Mouse (Mus musculus) hindbrain, embryonic 12.5 days (tissue): ENCODE measurements around the gene Tnfrsf13b. TPM values are rescaled to one million over a fixed set of nuclear protein-coding genes. Genes with fewer than 3 reads are reported as not detected.

Experiments
- ATAC-seq: fragments of 200-750 bp; cut with Nextera tagmentation; 2 replicates; pipeline ENCODE4 v1.8.0; 2017; ENCODE audit warnings: moderate TSS enrichment; ENCODE audit not compliant: low FRiP score
- H3K27ac ChIP-seq: fragments of 300-500 bp; sonication (generic); 2 replicates; pipeline ENCODE4 v1.5.1; 2016; ENCODE audit warnings: mild to moderate bottlenecking
- H3K27me3 ChIP-seq: fragments of 300-500 bp; sonication (generic); 2 replicates; pipeline ENCODE4 v1.6.1; 2016; ENCODE audit warnings: mild to moderate bottlenecking
- H3K36me3 ChIP-seq: fragments of 300-500 bp; sonication (generic); 2 replicates; pipeline ENCODE4 v1.6.1; 2016; ENCODE audit warnings: mild to moderate bottlenecking
- H3K4me1 ChIP-seq: fragments of 300-500 bp; sonication (generic); 2 replicates; pipeline ENCODE4 v1.6.1; 2016
- H3K4me2 ChIP-seq: fragments of 300-500 bp; sonication (generic); replicated peaks from 2 replicates; pipeline ENCODE4 v1.6.1; 2016; ENCODE audit warnings: mild to moderate bottlenecking
- H3K4me3 ChIP-seq: fragments of 300-500 bp; sonication (generic); 2 replicates; pipeline ENCODE4 v1.5.1; 2016; ENCODE audit warnings: mild to moderate bottlenecking
- H3K9ac ChIP-seq: fragments of 300-500 bp; sonication (generic); 2 replicates; pipeline ENCODE4 v1.6.1; 2016; ENCODE audit warnings: mild to moderate bottlenecking, moderate library complexity
- H3K9me3 ChIP-seq: fragments of 300-500 bp; sonication (generic); replicated peaks from 2 replicates; pipeline ENCODE4 v1.6.1; 2016; ENCODE audit warnings: mild to moderate bottlenecking
- WGBS: fragments of 180-500 bp; shearing (Covaris S2); methylation state at CpG from one replicate; pipeline ENCODE4 v1.1.7; 2016; 5-methylcytosine and 5-hydroxymethylcytosine counted together
- polyA plus RNA-seq: library from polyadenylated mRNA; unstranded; fragments of >200 nt; fragmentation: Nextera tagmentation; extraction: Ambion mirVana; gene quantifications from 2 replicates; pipeline ENCODE4 v1.2.1, GENCODE M21; 2016

The Tnfrsf13b gene
- polyA plus RNA-seq, 1 experiment from 2014 or later = 1.1 TPM

DNA sequence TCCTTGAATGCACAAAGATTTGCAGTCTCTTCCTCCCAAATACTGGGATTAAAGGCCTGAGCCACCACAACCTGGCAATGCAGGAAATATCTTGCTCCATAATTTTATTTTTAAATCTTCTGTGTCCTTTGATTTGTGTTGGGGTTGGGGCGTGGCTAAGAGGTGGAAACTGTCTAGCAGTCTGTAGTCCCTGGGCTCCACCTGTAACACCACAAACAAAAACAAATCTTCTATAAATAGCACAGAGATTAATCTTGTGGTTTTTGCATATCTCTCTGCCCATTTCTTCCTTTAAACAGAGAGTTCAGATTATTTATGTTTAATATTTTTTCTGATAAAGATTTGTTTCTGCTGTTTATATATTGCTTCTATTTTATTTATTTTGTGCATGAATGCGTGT is 6.4 kb downstream of the Tnfrsf13b start:
- no peaks in the 10 kb centered on the region for H3K4me1 ChIP-seq
- H3K4me2 ChIP-seq = no peak overlapping the region
- H3K27me3 ChIP-seq = no peaks in the 10 kb centered on the region
- H3K9me3 ChIP-seq = no peaks in the 10 kb centered on the region
- no peak for ATAC-seq
- no peak overlapping the region for H3K27ac ChIP-seq
- no peaks in the 10 kb centered on the region for H3K36me3 ChIP-seq
- 86% methylated on average over 2 of the region's 2 CpGs for WGBS
- no peak overlapping the region for H3K9ac ChIP-seq
- H3K4me3 ChIP-seq = no peak overlapping the region

DNA sequence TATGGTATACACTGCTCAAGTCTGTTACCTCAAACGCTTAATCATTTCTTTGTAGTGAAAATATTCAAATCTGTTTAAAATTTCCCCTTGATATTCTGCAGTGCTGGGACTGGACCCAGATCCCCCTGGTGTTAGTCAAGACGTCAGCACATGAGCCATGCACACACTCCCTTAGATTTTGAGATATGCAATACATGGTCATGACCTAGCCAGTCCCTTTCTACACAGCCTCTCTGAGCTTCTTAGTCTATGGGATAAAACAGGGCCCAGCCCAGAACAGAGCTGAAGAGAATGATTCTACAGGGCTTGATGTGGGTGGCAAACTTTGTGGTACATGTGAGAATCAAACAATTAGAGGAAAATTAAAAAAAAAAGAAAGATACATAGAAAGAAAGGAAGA is 15.1 kb downstream of the Tnfrsf13b start:
- no peak overlapping the region for H3K4me3 ChIP-seq
- H3K4me2 ChIP-seq = no peak overlapping the region
- H3K36me3 ChIP-seq = no peaks in the 10 kb centered on the region
- no peak for ATAC-seq
- no peak overlapping the region for H3K27ac ChIP-seq
- peaks cover 8% of the 10 kb centered on the region; the same call in 1 of the 2 replicates for H3K27me3 ChIP-seq
- H3K9me3 ChIP-seq = no peaks in the 10 kb centered on the region
- no peak overlapping the region for H3K9ac ChIP-seq
- 0 out of 2 replicates have a peak, but pooled peaks cover 3% of the 10 kb centered on the region for H3K4me1 ChIP-seq
- WGBS = 75% methylated on average over 2 of the region's 2 CpGs

DNA sequence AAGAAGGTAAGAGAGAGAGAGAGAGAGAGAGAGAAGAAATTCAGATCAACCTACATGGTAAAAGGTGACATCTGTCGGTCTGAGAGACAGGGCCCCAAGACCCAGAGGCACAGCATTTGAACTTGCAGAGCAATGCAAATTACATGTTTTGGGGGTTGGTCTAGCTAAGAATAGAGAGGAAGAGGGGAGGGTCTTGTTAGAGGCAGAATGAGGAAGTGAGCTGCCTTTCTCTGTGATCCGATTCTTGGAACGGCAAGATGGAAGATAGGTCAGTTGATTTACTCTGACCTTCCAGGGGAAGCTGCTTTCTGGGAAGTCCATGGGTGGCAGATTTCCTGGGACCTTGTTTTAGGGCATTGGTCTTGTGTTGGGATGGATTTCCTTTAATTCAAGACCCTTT is 15.7 kb downstream of the Tnfrsf13b start:
- WGBS = 80% methylated on average over 3 of the region's 3 CpGs
- no peaks in the 10 kb centered on the region for H3K9me3 ChIP-seq
- no peaks in the 10 kb centered on the region for H3K36me3 ChIP-seq
- H3K9ac ChIP-seq = no peak overlapping the region
- H3K27ac ChIP-seq = no peak overlapping the region
- ATAC-seq = no peak
- peaks cover 7% of the 10 kb centered on the region; the same call in 1 of the 2 replicates for H3K4me1 ChIP-seq
- no peak overlapping the region for H3K4me3 ChIP-seq
- no peak overlapping the region for H3K4me2 ChIP-seq
- peaks cover 13% of the 10 kb centered on the region; the same call in 1 of the 2 replicates for H3K27me3 ChIP-seq

DNA sequence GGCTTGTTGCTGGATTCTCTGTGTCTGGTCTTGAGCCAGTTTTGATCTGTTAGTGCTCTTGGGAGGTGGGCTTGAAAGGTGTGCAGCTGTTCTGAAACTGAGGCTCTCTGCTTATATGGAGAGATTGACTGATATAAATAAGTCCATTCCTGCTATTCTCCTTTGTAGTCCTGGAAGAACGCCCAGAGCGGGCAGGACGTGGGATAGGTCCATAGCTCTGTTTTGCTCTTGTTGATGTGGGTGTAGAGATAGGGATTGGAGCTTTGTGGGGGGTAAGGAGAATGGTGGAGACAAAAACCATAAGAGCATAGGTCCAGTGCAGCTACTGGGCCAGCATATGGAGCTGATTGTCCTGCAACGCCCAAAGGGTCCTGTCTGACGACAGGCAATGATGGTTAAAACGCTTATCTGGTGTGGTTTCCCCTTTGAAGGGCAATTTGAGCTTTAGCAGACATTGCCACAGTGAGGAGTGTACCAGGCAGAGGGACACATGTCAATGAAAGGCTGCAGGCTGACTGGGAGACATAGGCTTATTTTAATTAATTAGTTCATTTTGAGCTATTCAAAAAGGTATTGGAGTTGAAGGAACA is 16.5 kb downstream of the Tnfrsf13b start:
- H3K9ac ChIP-seq = no peak overlapping the region
- H3K36me3 ChIP-seq = no peaks in the 10 kb centered on the region
- H3K27me3 ChIP-seq = peaks cover 19% of the 10 kb centered on the region
- ATAC-seq = no peak
- 75% methylated on average over 6 of the region's 6 CpGs for WGBS
- H3K27ac ChIP-seq = no peak overlapping the region
- peaks cover 7% of the 10 kb centered on the region; the same call in 1 of the 2 replicates for H3K4me1 ChIP-seq
- H3K4me3 ChIP-seq = no peak overlapping the region
- H3K4me2 ChIP-seq = no peak overlapping the region
- no peaks in the 10 kb centered on the region for H3K9me3 ChIP-seq

DNA sequence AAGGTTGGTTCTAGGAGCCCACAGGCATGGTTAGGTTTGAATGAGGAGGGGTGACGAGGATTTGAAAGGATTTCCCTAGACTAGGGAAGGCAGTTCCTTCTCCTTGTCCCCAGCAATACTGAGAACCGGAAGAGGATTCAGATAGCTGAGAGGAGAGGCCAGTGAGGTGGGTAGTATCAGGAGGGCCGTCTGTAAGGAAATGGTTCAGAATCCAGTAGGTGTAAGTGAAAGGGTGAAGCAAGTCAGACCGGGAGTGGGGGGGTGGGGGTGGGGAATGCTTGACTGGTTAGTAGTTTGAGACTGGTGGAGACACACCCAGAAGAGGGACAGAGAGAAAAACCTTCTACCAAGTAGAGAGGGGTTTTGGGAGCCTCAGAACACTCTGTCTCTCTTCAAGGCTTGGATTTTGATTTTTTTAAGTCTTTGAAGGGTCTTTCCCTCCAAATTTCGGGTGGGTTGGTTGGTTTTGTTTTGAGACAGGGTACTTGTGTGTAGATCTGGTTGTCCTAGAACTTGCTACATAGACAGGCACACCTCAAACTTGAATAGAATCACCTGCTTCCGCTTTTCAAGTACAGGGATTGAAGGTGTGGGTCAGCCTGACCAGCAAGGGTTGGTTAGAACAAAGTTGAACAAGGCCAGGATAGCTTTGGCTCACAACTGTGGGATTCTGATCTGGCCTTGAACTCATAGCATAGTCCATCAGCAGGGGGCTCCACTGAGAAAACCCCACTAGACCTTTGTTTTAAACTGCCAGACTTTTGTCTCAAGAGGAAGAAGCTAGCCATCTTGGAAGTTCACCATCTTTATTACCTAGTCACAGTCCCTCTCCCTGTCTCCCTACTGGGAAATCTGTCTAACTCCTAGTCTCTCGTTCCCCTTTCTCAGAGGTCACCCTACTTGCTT is 17.3 kb downstream of the Tnfrsf13b start:
- H3K4me3 ChIP-seq = no peak overlapping the region
- H3K27me3 ChIP-seq = peaks cover 26% of the 10 kb centered on the region
- peaks cover 7% of the 10 kb centered on the region; the same call in 1 of the 2 replicates for H3K4me1 ChIP-seq
- H3K4me2 ChIP-seq = no peak overlapping the region
- H3K9ac ChIP-seq = no peak overlapping the region
- no peaks in the 10 kb centered on the region for H3K9me3 ChIP-seq
- no peak overlapping the region for H3K27ac ChIP-seq
- no peak for ATAC-seq
- H3K36me3 ChIP-seq = no peaks in the 10 kb centered on the region
- WGBS = 76% methylated on average over 7 of the region's 7 CpGs

DNA sequence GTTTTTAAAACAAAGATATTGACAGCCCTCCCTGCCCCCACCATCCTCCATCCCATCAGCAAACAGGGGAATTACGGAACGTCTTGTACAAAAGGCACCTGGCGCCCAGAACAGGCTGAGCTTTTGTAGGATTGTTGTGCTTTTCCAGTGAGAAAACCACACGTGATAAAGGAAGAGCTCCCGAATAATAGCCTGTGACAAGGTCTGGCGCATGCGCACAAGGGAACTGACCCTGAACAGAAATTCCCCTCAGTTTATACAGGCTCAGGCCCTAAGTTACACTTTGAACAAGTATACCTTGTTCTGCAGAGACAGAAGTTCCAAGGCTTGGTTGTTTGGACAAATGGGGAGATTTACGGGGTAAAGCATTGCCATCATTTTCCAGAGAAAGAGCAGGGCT is 19.0 kb downstream of the Tnfrsf13b start:
- H3K36me3 ChIP-seq = no peaks in the 10 kb centered on the region
- H3K27ac ChIP-seq = no peak overlapping the region
- H3K27me3 ChIP-seq = peaks cover 26% of the 10 kb centered on the region
- WGBS = 65% methylated on average over 8 of the region's 8 CpGs
- H3K4me2 ChIP-seq = no peak overlapping the region
- no peaks in the 10 kb centered on the region for H3K9me3 ChIP-seq
- H3K9ac ChIP-seq = no peak overlapping the region
- H3K4me3 ChIP-seq = no peak overlapping the region
- no peak for ATAC-seq
- H3K4me1 ChIP-seq = peaks cover 7% of the 10 kb centered on the region; the same call in 1 of the 2 replicates

DNA sequence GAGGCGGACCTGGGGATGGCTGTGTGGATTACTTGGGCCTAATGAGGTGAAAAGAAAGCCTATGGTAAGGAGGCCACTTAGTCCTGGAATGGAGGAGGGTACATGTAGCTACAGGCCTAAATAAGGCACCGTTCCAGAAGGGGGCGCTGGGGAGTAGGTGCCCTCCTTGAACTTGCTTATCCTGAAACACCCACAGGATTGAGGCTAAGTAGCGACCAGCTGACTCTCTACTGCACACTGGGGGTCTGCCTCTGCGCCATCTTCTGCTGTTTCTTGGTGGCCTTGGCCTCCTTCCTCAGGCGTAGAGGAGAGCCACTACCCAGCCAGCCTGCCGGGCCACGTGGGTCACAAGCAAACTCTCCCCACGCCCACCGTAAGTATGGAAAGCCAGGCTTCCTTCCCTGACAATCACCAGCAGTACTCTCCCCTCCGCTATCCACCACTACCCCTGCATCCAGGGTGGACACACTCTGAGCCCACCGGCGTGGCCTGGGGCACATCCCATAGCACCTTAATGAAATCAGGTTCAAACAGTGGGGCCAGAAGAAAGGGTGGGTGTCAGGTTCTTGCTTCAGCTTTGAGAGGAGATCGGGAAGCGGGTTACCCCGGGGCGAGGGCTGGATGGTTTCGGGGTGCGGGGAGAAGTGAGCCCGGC is 20.2 kb downstream of the Tnfrsf13b start:
- Histone ChIP-seq H3K36me3 (peaks cover 5% of the 10 kb centered on the region), H3K9ac (peak overlapping the region; percentile 44), H3K27me3 (peaks cover 26% of the 10 kb centered on the region), H3K4me3 (peak overlapping the region; percentile 37), H3K9me3 (no peaks in the 10 kb centered on the region), H3K4me2 (peak overlapping the region; percentile 66), H3K27ac (no peak overlapping the region), H3K4me1 (peaks cover 7% of the 10 kb centered on the region; the same call in 1 of the 2 replicates)
- no peak for ATAC-seq
- 10% methylated on average over 20 of the region's 20 CpGs for WGBS

DNA sequence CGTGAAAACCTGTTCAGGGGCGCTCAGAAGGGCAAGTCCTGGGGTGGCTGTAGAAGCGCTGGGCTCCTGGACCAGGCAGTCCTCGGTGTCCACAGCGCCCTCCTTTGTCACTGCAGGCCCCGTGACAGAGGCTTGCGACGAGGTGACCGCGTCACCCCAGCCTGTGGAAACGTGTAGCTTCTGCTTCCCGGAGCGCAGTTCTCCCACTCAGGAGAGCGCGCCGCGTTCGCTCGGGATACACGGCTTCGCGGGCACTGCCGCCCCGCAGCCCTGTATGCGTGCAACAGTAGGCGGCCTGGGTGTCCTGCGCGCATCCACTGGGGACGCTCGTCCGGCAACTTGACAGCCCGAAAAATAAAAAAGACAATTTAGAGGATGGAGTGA is 20.7 kb downstream of the Tnfrsf13b start:
- H3K27me3 ChIP-seq = peaks cover 26% of the 10 kb centered on the region
- H3K4me3 ChIP-seq = peak overlapping the region; percentile 37
- H3K4me1 ChIP-seq = peaks cover 7% of the 10 kb centered on the region; the same call in 1 of the 2 replicates
- H3K9ac ChIP-seq = peak overlapping the region; percentile 44
- H3K9me3 ChIP-seq = no peaks in the 10 kb centered on the region
- H3K36me3 ChIP-seq = peaks cover 10% of the 10 kb centered on the region
- H3K27ac ChIP-seq = no peak overlapping the region
- peak; percentile 73 for ATAC-seq
- 5% methylated on average over 32 of the region's 32 CpGs for WGBS
- H3K4me2 ChIP-seq = peak overlapping the region; percentile 66

DNA sequence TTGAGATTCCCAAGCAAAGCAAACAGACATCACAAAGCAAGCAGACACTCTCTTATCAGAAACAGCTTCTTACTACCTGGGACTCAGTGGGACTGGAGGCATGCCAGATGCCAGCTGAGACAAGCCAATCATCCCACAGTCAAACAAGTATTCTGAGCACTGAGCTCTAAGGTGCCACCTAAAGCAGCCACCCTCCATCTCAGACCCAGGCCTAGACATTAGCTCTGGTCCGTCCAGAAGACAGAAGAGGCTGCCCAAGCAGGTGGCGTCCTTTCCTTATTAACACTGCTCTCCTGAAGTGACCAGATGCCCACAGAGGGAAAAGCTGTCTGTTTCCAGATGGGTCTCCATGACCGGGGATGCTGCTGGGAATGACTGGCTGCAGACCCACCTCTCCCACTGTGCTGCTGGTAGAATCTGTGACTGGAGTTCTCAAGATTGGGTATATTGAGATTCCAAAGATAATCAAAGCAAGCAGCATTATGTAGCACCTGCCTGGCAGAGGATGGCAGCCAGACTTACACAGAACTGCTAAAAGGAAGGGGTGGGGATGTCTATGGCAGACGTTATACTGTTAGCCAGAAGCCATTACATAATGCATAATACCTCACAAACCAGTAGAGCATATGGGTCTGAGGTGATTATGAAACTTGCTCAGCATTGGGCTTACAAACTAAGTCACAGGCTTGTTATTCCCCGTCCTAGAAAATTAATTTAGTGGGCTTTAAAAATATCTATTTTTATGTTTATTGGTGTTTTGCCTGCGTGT is 23.9 kb downstream of the Tnfrsf13b start:
- H3K27ac ChIP-seq = no peak overlapping the region
- H3K9me3 ChIP-seq = no peaks in the 10 kb centered on the region
- H3K4me3 ChIP-seq = no peak overlapping the region
- H3K36me3 ChIP-seq = peaks cover 42% of the 10 kb centered on the region
- H3K4me1 ChIP-seq = peaks cover 7% of the 10 kb centered on the region; the same call in 1 of the 2 replicates
- H3K27me3 ChIP-seq = peaks cover 26% of the 10 kb centered on the region
- no peak for ATAC-seq
- 73% methylated on average over 6 of the region's 6 CpGs for WGBS
- H3K4me2 ChIP-seq = no peak overlapping the region
- H3K9ac ChIP-seq = no peak overlapping the region

DNA sequence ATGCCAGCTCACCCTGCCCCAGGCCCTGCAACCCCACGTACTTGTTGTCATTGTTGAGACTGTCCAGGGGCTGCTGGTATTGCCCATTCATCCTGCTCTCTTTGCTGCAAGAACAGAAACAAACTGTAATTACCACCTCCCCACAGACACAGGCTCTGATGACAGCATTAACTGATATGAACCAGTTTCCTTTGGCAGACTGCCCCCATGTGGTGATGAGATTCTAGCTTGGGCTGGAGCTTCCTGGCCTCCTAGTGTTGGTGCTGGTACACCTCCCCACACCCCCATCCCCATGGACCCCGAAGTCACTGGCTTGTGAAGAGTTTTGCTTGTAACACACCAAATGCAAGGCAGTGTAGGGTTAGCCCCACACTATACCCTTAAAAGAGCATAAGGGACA is 29.2 kb downstream of the Tnfrsf13b start:
- WGBS = 94% methylated on average over 2 of the region's 2 CpGs
- no peak for ATAC-seq
- Histone ChIP-seq H3K9ac (no peak overlapping the region), H3K27ac (no peak overlapping the region), H3K36me3 (peaks cover 95% of the 10 kb centered on the region), H3K27me3 (no peaks in the 10 kb centered on the region), H3K4me1 (no peaks in the 10 kb centered on the region), H3K4me3 (no peak overlapping the region), H3K9me3 (no peaks in the 10 kb centered on the region), H3K4me2 (no peak overlapping the region)

DNA sequence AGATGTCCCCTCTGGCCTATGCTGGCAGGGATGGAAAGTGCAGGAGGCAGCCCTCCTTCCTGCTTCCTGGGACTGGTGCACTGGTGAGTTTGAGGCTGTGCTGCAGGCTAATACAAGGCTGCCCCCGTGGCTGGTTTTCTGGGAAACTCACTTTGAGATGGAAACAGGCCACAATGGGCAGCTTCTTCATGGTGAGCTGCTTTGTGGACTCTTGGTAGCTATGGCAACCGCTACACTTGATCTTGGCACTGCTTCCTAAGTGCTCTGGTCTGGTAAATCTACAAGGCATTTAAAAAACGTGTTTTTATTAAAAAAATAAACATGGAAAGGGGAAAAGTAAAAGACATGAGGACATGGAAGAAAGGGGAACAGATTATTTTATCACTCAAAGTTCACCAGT is 31.6 kb downstream of the Tnfrsf13b start:
- no peaks in the 10 kb centered on the region for H3K27me3 ChIP-seq
- no peak overlapping the region for H3K27ac ChIP-seq
- H3K9me3 ChIP-seq = no peaks in the 10 kb centered on the region
- H3K4me1 ChIP-seq = no peaks in the 10 kb centered on the region
- peaks cover 100% of the 10 kb centered on the region for H3K36me3 ChIP-seq
- no peak for ATAC-seq
- 71% methylated on average over 3 of the region's 3 CpGs for WGBS
- no peak overlapping the region for H3K9ac ChIP-seq
- H3K4me3 ChIP-seq = no peak overlapping the region
- no peak overlapping the region for H3K4me2 ChIP-seq
